Mouse (Mus musculus) heart, embryonic 12.5 days (tissue): ENCODE results near the gene Nol12. TPM values are rescaled to one million over a fixed set of nuclear protein-coding genes. Genes with fewer than 3 reads are reported as not detected.

Source experiments
- ATAC-seq: fragments of 200-750 bp; cut with Nextera tagmentation; 2 replicates; pipeline ENCODE4 v1.8.0; 2017; ENCODE audit warnings: moderate TSS enrichment, moderate library complexity; ENCODE audit not compliant: insufficient number of reproducible peaks, low FRiP score
- H3K27ac ChIP-seq: fragments of 300-500 bp; sonication (generic); 2 replicates; pipeline ENCODE4 v1.5.1; 2016; ENCODE audit warnings: mild to moderate bottlenecking, moderate library complexity; ENCODE audit not compliant: poor library complexity, severe bottlenecking
- H3K27me3 ChIP-seq: fragments of 300-500 bp; sonication (generic); replicated peaks from 2 replicates; pipeline ENCODE4 v1.6.1; 2016; ENCODE audit warnings: mild to moderate bottlenecking, moderate library complexity
- H3K36me3 ChIP-seq: fragments of 300-500 bp; sonication (generic); 2 replicates; pipeline ENCODE4 v1.6.1; 2016; ENCODE audit warnings: mild to moderate bottlenecking, moderate library complexity
- H3K4me1 ChIP-seq: fragments of 300-500 bp; sonication (generic); replicated peaks from 2 replicates; pipeline ENCODE4 v1.6.1; 2016; ENCODE audit warnings: mild to moderate bottlenecking
- H3K4me2 ChIP-seq: fragments of 300-500 bp; sonication (generic); 2 replicates; pipeline ENCODE4 v1.6.1; 2016; ENCODE audit warnings: mild to moderate bottlenecking, moderate library complexity
- H3K4me3 ChIP-seq: fragments of 300-500 bp; sonication (generic); 2 replicates; pipeline ENCODE4 v1.5.1; 2016; ENCODE audit warnings: mild to moderate bottlenecking
- H3K9ac ChIP-seq: fragments of 300-500 bp; sonication (generic); 2 replicates; pipeline ENCODE4 v1.6.1; 2016; ENCODE audit warnings: mild to moderate bottlenecking, moderate library complexity
- H3K9me3 ChIP-seq: fragments of 300-500 bp; sonication (generic); replicated peaks from 2 replicates; pipeline ENCODE4 v1.6.1; 2016; ENCODE audit warnings: mild to moderate bottlenecking, moderate library complexity
- WGBS: fragments of 180-500 bp; shearing (Covaris S2); methylation state at CpG from one replicate; pipeline ENCODE4 v1.1.7; 2016; 5-methylcytosine and 5-hydroxymethylcytosine counted together
- polyA plus RNA-seq: library from polyadenylated mRNA; unstranded; fragments of >200 nt; fragmentation: Nextera tagmentation; extraction: Ambion mirVana; gene quantifications from 2 replicates; pipeline ENCODE4 v1.2.1, GENCODE M21; 2016

Nol12 gene
- polyA plus RNA-seq: 37.9 and 39.9 TPM in 2 replicates

- no peaks in the 10 kb centered on the region for H3K9me3 ChIP-seq
- peaks cover 24% of the 10 kb centered on the region for H3K4me1 ChIP-seq
- under 1% methylated on average over 42 of the region's 42 CpGs for WGBS
- peak within 1 kb of the TSS; percentile 83 for H3K9ac ChIP-seq
- H3K36me3 ChIP-seq: peaks cover 43% of the 10 kb centered on the region
- peak within 1 kb of the TSS; percentile 65 for H3K4me3 ChIP-seq
- H3K27ac ChIP-seq: peak within 1 kb of the TSS; percentile 70
- H3K4me2 ChIP-seq: peak within 1 kb of the TSS; percentile 84
- ATAC-seq: peak; percentile 85
- no peaks in the 10 kb centered on the region for H3K27me3 ChIP-seq
Measured at GRCm38 (mm10) chr15:78934784-78935320, at the start of gene Nol12. Gene Nol12, plus strand, starts transcription at chr15:78934933.

- Histone ChIP-seq H3K36me3 (peaks cover 94% of the 10 kb centered on the region), H3K9ac (peak overlapping the region; percentile 44; the same call in 1 of the 2 replicates), H3K4me2 (0 out of 2 replicates have a peak overlapping the region, but pooled peaks have one; percentile 14), H3K4me3 (no peak overlapping the region), H3K9me3 (no peaks in the 10 kb centered on the region), H3K27me3 (no peaks in the 10 kb centered on the region), H3K27ac (peak overlapping the region; percentile 14; the same call in 1 of the 2 replicates), H3K4me1 (peaks cover 57% of the 10 kb centered on the region)
- WGBS: 38% methylated on average over 13 of the region's 13 CpGs
- ATAC-seq: peak; percentile 46; the same call in 1 of the 2 replicates
Measured at GRCm38 (mm10) chr15:78889401-78889853, 45.3 kb upstream of the Nol12 start.

- Histone ChIP-seq H3K9ac (peak overlapping the region; percentile 46; the same call in 1 of the 2 replicates), H3K4me1 (peaks cover 85% of the 10 kb centered on the region), H3K27me3 (no peaks in the 10 kb centered on the region), H3K27ac (peak overlapping the region; percentile 75), H3K4me2 (peak overlapping the region; percentile 27; the same call in 1 of the 2 replicates), H3K4me3 (no peak overlapping the region), H3K9me3 (no peaks in the 10 kb centered on the region), H3K36me3 (peaks cover 74% of the 10 kb centered on the region)
- ATAC-seq: peak; percentile 56
- WGBS: 15% methylated on average over 7 of the region's 7 CpGs
Measured at GRCm38 (mm10) chr15:78892440-78892839, 42.3 kb upstream of the Nol12 start.

- 65% methylated on average over 13 of the region's 13 CpGs for WGBS
- peak overlapping the region; percentile 55 for H3K9ac ChIP-seq
- H3K27ac ChIP-seq: peak overlapping the region; percentile 75
- H3K27me3 ChIP-seq: no peaks in the 10 kb centered on the region
- no peaks in the 10 kb centered on the region for H3K9me3 ChIP-seq
- H3K36me3 ChIP-seq: peaks cover 54% of the 10 kb centered on the region
- no peak overlapping the region for H3K4me3 ChIP-seq
- ATAC-seq: no peak
- peaks cover 88% of the 10 kb centered on the region for H3K4me1 ChIP-seq
- H3K4me2 ChIP-seq: peak overlapping the region; percentile 12; the same call in 1 of the 2 replicates
Measured at GRCm38 (mm10) chr15:78894726-78895125, 40.0 kb upstream of the Nol12 start.

- H3K27me3 ChIP-seq: no peaks in the 10 kb centered on the region
- H3K9me3 ChIP-seq: no peaks in the 10 kb centered on the region
- no peak for ATAC-seq
- peaks cover 87% of the 10 kb centered on the region for H3K4me1 ChIP-seq
- no peak overlapping the region for H3K27ac ChIP-seq
- 0 out of 2 replicates have a peak overlapping the region, but pooled peaks have one; percentile 26 for H3K9ac ChIP-seq
- H3K4me2 ChIP-seq: no peak overlapping the region
- H3K36me3 ChIP-seq: peaks cover 45% of the 10 kb centered on the region
- no peak overlapping the region for H3K4me3 ChIP-seq
- WGBS: 84% methylated on average over 2 of the region's 2 CpGs
Measured at GRCm38 (mm10) chr15:78895741-78896140, 39.0 kb upstream of the Nol12 start.

- H3K9ac ChIP-seq: 0 out of 2 replicates have a peak overlapping the region, but pooled peaks have one; percentile 26
- no peak for ATAC-seq
- H3K27me3 ChIP-seq: no peaks in the 10 kb centered on the region
- H3K4me1 ChIP-seq: peaks cover 89% of the 10 kb centered on the region
- no peak overlapping the region for H3K27ac ChIP-seq
- no peak overlapping the region for H3K4me2 ChIP-seq
- H3K36me3 ChIP-seq: peaks cover 41% of the 10 kb centered on the region
- H3K4me3 ChIP-seq: no peak overlapping the region
- no peaks in the 10 kb centered on the region for H3K9me3 ChIP-seq
- WGBS: 73% methylated on average over 3 of the region's 3 CpGs
Measured at GRCm38 (mm10) chr15:78896149-78896548, 38.6 kb upstream of the Nol12 start.

- H3K27me3 ChIP-seq: no peaks in the 10 kb centered on the region
- H3K36me3 ChIP-seq: peaks cover 39% of the 10 kb centered on the region
- H3K9ac ChIP-seq: no peak overlapping the region
- H3K27ac ChIP-seq: peak overlapping the region; percentile 46; the same call in 1 of the 2 replicates
- peaks cover 83% of the 10 kb centered on the region for H3K4me1 ChIP-seq
- H3K9me3 ChIP-seq: no peaks in the 10 kb centered on the region
- H3K4me3 ChIP-seq: no peak overlapping the region
- H3K4me2 ChIP-seq: 0 out of 2 replicates have a peak overlapping the region, but pooled peaks have one; percentile 11
- no peak for ATAC-seq
- WGBS: 75% methylated on average over 4 of the region's 4 CpGs
Measured at GRCm38 (mm10) chr15:78897488-78897887, 37.2 kb upstream of the Nol12 start.

- H3K27ac ChIP-seq: peak overlapping the region; percentile 64
- peak overlapping the region; percentile 39 for H3K9ac ChIP-seq
- no peak for ATAC-seq
- 41% methylated on average over 6 of the region's 6 CpGs for WGBS
- peak overlapping the region; percentile 79 for H3K4me3 ChIP-seq
- H3K27me3 ChIP-seq: no peaks in the 10 kb centered on the region
- peaks cover 37% of the 10 kb centered on the region for H3K36me3 ChIP-seq
- H3K9me3 ChIP-seq: no peaks in the 10 kb centered on the region
- H3K4me2 ChIP-seq: peak overlapping the region; percentile 80
- peaks cover 79% of the 10 kb centered on the region for H3K4me1 ChIP-seq
Measured at GRCm38 (mm10) chr15:78898507-78899001, 36.2 kb upstream of the Nol12 start.

GRCm38 (mm10) chr15:78899409-78899739, 35.4 kb upstream of the Nol12 start, which contains the start of gene Gm49510:
Gene Gm49510, plus strand, starts transcription at chr15:78899667.
- Histone ChIP-seq H3K27ac (peak within 1 kb of the TSS; percentile 64), H3K9ac (peak within 1 kb of the TSS; percentile 84), H3K4me2 (peak within 1 kb of the TSS; percentile 80), H3K4me1 (peaks cover 71% of the 10 kb centered on the region), H3K27me3 (no peaks in the 10 kb centered on the region), H3K36me3 (peaks cover 37% of the 10 kb centered on the region), H3K9me3 (no peaks in the 10 kb centered on the region), H3K4me3 (peak within 1 kb of the TSS; percentile 79)
- ATAC-seq: no peak
- WGBS: 2% methylated on average over 20 of the region's 20 CpGs

GRCm38 (mm10) chr15:78899740-78900584, 34.8 kb upstream of the Nol12 start, which contains the start of gene Sh3bp1:
Gene Sh3bp1, plus strand, starts transcription at chr15:78899768.
- under 1% methylated on average over 47 of the region's 47 CpGs for WGBS
- Histone ChIP-seq H3K9me3 (no peaks in the 10 kb centered on the region), H3K9ac (peak within 1 kb of the TSS; percentile 84), H3K27me3 (no peaks in the 10 kb centered on the region), H3K4me1 (peaks cover 65% of the 10 kb centered on the region), H3K4me2 (peak within 1 kb of the TSS; percentile 80), H3K4me3 (peak within 1 kb of the TSS; percentile 79), H3K27ac (peak within 1 kb of the TSS; percentile 64), H3K36me3 (peaks cover 40% of the 10 kb centered on the region)
- ATAC-seq: peak; percentile 63
